Mouse (Mus musculus) layer of hippocampus, adult 8-10 months (tissue): ENCODE data around the gene Hist1h4f. TPM values are rescaled to one million over a fixed set of nuclear protein-coding genes. Genes with fewer than 3 reads are reported as not detected.
"Not testable (repeated sequence)": the region's sequence is repeated elsewhere in the genome, so short reads cannot be mapped to it uniquely, and the experiment has no call there.

Source experiments
- DNase-seq, 2 experiments: peaks; one replicate each; pipeline ENCODE4 v3.0.0; 2022; ENCODE audit warnings: low spot score in 2 of 2
- total RNA-seq, 4 experiments: library from RNA; stranded (reverse); gene quantifications; 2 replicates each; pipeline ENCODE4 v1.2.4; 2022

Hist1h4f gene
- 100 to 1,000 TPM; 104 to 155 (median 119) TPM for total RNA-seq

GRCm38 (mm10) chr13:23551146-23551834 lies at the start of gene Hist1h4f:
TSS of gene Hist1h4f (minus strand) at chr13:23551648.
- DNase-seq, result peak; percentile 91 to 93

GRCm38 (mm10) chr13:23597957-23598356 lies 46.5 kb upstream of the Hist1h4f start:
- peak in 1 of 2 experiments; percentile 66 for DNase-seq

- no peak for DNase-seq
Observed at GRCm38 (mm10) chr13:23595622-23596372, 44.3 kb upstream of the Hist1h4f start.

- DNase-seq, result no peak
Observed at GRCm38 (mm10) chr13:23595185-23595584, 43.7 kb upstream of the Hist1h4f start.

GRCm38 (mm10) chr13:23593051-23593770 lies 41.8 kb upstream of the Hist1h4f start:
- DNase-seq, result no peak

GRCm38 (mm10) chr13:23592614-23593013 lies 41.2 kb upstream of the Hist1h4f start:
- no peak for DNase-seq

- not testable (repeated sequence) for DNase-seq
Observed at GRCm38 (mm10) chr13:23591886-23592285, 40.4 kb upstream of the Hist1h4f start.

- DNase-seq, result no peak
Observed at GRCm38 (mm10) chr13:23591206-23591605, 39.8 kb upstream of the Hist1h4f start.

DNA sequence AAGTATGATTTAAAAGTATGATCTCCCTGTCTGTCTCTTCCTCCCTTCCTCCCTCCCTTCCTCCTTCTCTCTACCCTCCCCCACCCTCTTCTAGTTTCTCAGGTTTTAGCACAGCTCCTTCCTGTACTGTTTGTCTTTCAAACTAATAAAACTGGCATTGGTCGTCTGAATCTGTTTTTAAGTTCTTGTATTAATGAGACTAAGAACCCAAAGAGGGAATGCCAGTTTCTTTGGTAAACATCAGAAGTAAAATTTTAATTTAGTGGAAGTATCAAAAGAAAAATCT lies 35.4 kb upstream of the Hist1h4f start:
- DNase-seq, result no peak

DNA sequence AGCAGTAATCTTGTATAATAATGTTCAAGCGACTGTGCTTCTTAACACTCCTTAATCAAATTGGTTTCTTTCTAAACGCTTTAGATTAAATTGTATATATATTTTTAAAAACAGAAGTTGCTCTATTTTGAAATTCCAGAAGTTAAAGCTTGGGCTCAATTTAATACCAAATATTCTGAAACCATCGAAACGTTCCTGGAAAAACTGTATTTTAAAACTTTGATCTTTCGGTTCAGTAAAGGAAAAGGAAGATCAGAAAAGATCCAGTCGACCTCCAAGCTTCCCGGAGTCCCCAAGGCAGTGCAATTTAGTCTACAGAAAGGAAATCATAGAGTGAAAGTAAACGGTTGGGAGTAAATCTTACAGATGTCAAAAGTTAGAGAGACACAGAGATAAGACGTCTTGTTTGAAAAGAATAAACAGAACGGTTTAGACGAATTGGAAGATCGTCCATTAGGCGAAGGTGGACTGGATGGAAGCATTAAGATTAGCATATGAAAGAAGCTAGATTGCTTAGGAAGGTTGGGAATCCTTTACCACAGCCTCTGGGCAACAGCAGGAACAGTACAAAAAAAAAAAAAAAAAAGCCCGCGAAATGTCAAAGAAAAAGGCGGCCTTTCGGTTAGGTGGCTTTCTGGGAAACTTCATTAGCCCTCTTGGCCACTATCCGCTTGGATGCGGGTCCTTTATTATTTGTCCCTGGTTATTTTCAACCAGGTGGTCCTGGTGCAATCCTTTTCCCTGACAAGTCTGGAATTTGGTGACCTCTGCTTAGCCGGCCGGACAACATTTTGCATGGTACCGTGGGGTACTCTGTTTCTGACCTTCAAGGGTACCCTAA lies 34.9 kb upstream of the Hist1h4f start:
- no peak for DNase-seq

DNA sequence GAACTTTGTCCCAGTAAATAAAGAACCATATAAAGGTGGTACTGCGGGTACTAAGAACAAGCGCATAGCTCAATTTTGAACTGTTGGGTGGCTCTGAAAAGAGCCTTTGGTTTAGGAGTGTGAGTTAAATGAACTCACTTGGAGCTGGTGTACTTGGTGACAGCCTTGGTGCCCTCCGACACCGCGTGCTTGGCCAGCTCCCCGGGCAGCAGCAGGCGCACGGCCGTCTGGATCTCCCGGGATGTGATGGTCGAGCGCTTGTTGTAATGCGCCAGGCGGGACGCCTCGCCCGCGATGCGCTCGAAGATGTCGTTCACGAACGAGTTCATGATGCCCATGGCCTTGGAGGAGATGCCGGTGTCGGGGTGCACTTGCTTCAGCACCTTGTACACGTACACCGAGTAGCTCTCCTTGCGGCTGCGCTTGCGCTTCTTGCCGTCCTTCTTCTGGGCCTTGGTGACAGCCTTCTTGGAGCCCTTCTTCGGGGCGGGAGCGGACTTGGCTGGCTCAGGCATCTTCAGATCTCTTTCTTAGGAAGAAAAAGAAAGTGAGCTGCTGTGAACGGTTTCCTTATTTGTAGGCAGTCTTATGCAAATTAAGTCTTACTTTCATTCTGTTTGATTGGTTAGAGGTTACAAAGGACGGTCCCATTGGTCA lies 34.1 kb upstream of the Hist1h4f start:
- peak; percentile 68 to 80 for DNase-seq

- DNase-seq, result peak; percentile 63 to 66
Observed at GRCm38 (mm10) chr13:23585029-23585441, 33.6 kb upstream of the Hist1h4f start.

- no peak for DNase-seq
Observed at GRCm38 (mm10) chr13:23584331-23584730, 32.9 kb upstream of the Hist1h4f start.

- DNase-seq, result no peak
Observed at GRCm38 (mm10) chr13:23583387-23584068, 32.1 kb upstream of the Hist1h4f start.

DNA sequence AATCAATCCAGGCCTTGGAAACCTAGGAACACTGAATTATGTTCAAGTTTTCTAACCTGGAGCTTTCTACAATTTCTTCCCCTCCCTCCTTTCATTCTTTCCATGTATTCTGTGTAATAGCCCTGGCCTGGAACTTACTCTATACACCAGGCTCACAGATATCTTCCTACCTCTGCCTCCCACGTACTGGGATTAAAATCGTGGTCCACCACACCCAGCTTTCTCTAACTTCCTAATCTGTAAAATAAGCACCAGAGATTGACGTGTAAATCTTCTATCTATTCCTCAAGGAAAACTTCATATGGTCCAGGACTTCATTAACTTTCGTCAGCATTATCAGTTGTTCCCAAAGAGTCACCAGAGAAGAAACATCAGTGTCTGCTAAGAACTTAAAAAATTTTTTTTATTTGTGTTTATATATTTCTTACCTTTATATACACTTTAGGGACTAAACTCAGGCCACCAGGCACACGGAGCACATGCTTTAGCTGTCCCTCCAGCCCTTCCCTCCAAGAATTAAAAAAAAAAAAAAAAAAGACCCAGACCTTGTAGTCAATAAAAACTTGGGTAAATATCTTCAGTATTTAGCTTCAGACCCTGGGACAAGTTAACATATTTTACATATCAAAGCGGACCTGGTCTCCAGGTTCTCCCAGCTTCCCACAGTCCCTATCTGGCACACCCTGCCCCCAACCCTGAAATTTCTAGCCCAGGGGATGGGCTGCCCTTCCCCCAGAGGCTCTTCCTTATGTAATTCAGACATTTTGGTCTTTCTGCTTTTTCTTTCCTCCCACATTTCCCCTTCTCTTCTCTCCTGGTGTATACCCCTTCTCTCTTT lies 31.0 kb upstream of the Hist1h4f start:
- no peak for DNase-seq

- DNase-seq, result peak; percentile 98
Observed at GRCm38 (mm10) chr13:23581408-23582218, 30.2 kb upstream of the Hist1h4f start, which contains the start of gene Hist1h4d. TSS of gene Hist1h4d (plus strand) at chr13:23581598.

GRCm38 (mm10) chr13:23577835-23578234 lies 26.4 kb upstream of the Hist1h4f start:
- no peak for DNase-seq

DNA sequence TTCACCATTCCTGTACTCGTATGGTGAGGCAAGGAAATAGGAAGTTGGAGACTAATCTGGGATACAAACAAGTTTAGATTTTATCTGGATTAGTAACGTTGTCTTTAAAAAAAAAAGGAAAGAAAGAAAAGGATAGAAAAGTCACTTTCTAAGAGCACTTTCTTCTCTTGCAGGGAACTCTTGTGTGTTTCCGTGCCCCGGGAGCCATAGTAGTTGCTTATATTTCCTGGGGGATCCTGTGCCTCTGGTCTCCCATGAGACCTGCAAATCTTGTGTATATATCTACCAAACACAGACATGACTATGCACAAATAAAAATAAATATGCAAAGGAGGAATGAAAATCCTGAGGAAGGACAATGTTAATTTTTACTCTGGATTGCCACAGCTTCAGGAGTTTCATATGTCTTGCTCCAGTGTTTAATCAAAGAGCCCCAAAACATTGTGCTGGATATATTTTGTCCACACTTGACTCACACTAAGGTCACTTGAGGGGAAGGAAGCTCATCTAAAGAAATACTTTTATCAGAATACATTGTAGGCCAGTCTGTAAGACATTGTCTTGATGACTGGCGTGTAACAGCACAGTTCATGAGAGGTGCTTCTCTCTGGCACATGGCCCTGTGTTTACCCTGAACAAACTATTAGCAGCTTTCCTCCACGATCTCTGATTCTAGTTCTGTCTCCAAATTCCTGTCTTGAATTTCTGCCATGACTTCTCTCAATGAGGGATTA lies 25.6 kb upstream of the Hist1h4f start:
- DNase-seq, result no peak
